Mouse (Mus musculus): ENCODE results near the gene Havcr1. TPM values are rescaled to one million over a fixed set of nuclear protein-coding genes. Genes with fewer than 3 reads are reported as not detected.

Havcr1 gene
- total and polyA plus RNA-seq, 3 experiments, result 0.50 TPM; not detected in 2

GRCm38 (mm10) chr11:46776879-46777278, 42.0 kb downstream of the Havcr1 start:
- DNase-seq (ENCODE audit: extremely low read depth), result no peak
- dilution Hi-C loops (cut with MboI; ENCODE audit: extremely low pct_ligation_motif_present, extremely low pct_unique_long_range_greater_than_20kb, low sequenced_read_pairs) (no loop called here), in situ Hi-C loops (cut with MboI; ENCODE audit: low pct_ligation_motif_present, low pct_unique_long_range_greater_than_20kb, low sequenced_read_pairs) (no loop called here)
- Histone ChIP-seq H3K79me2 (replicated peaks; ENCODE audit: control insufficient read depth, extremely low read depth, insufficient read depth, poor library complexity, severe bottlenecking) (no peaks in the 10 kb centered on the region), H3K4me1 (ENCODE audit: control insufficient read depth in 1 of 2, insufficient read depth in 2 of 2) (peaks cover 0 to 19% of the 10 kb centered on the region in 2 experiments; a peak in 2 of 4 replicates), H3K9me3 (replicated peaks; ENCODE audit: low read length) (no peaks in the 10 kb centered on the region), H3K4me2 (ENCODE audit: insufficient read depth, low read depth, poor library complexity, severe bottlenecking) (no peak overlapping the region), H3K4me3 (replicated peaks in 1 of 3; ENCODE audit: low read depth in 2 of 3, low read length in 2 of 3, poor library complexity in 1 of 3) (no peak overlapping the region), H3K9ac (ENCODE audit: insufficient read depth, low read depth) (no peak overlapping the region), H3K27me3 (replicated peaks) (no peaks in the 10 kb centered on the region), H3K27ac (ENCODE audit: insufficient read depth, low read depth) (no peak overlapping the region), H3K36me3 (replicated peaks in 1 of 2; ENCODE audit: control insufficient read depth in 1 of 2, insufficient read depth in 1 of 2, low read length in 1 of 2) (no peaks in the 10 kb centered on the region)
- no peak for TF ChIP-seq EP300 (IDR thresholded peaks at IDR 0.05; ENCODE audit: low read length)
- peak; percentile 98 for TF ChIP-seq MAFK (IDR thresholded peaks at IDR 0.05; ENCODE audit: insufficient replicate concordance, low read length)

DNA sequence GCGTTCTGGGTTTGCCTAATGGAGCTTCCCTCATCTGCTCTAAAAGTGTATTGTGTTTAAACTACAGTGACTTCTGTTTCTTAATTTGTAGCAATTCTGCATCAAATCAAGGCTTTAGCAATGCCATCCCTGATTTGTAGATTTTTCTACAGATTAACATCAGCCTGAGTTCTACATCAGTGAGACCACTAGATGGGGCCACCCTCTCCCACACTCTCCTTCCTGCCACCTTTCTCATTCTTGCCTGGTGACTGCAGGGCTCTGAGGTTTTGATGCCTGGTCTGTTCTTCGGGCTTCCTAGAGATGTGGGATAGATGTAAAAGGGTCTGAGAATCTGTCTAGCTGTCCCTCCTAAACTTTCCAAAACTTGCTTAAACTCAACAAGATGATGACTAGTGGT, 44.9 kb downstream of the Havcr1 start:
- TF ChIP-seq CTCF (conservative IDR thresholded peaks at IDR 0.05 in 1 of 2, IDR thresholded peaks at IDR 0.05 in 1 of 2; ENCODE audit: low read depth in 2 of 2, low read length in 2 of 2) (peak; percentile 34 to 64), RAD21 (IDR thresholded peaks at IDR 0.05; ENCODE audit: low read depth, low read length) (peak; percentile 63), SMC3 (IDR thresholded peaks at IDR 0.05; ENCODE audit: low read depth, low read length) (peak; percentile 41), HCFC1 (IDR thresholded peaks at IDR 0.05; ENCODE audit: low read depth, low read length) (no peak)
- in situ Hi-C loops (cut with MboI; ENCODE audit: low pct_ligation_motif_present, low pct_unique_long_range_greater_than_20kb, low sequenced_read_pairs) (no loop called here), dilution Hi-C loops (cut with MboI; ENCODE audit: extremely low pct_ligation_motif_present, extremely low pct_unique_long_range_greater_than_20kb, low sequenced_read_pairs) (no loop called here)
- Histone ChIP-seq H3K4me2 (ENCODE audit: insufficient read depth, low read depth, poor library complexity, severe bottlenecking) (no peak overlapping the region), H3K4me1 (ENCODE audit: control insufficient read depth in 1 of 2, insufficient read depth in 2 of 2) (peaks cover 5 to 27% of the 10 kb centered on the region in 2 experiments; a peak in 3 of 4 replicates), H3K9ac (ENCODE audit: insufficient read depth, low read depth) (no peak overlapping the region), H3K27me3 (replicated peaks) (no peaks in the 10 kb centered on the region), H3K36me3 (replicated peaks in 1 of 2; ENCODE audit: control insufficient read depth in 1 of 2, insufficient read depth in 1 of 2, low read length in 1 of 2) (no peaks in the 10 kb centered on the region), H3K4me3 (replicated peaks in 1 of 3; ENCODE audit: low read depth in 2 of 3, low read length in 2 of 3, poor library complexity in 1 of 3) (no peak overlapping the region), H3K79me2 (replicated peaks; ENCODE audit: control insufficient read depth, extremely low read depth, insufficient read depth, poor library complexity, severe bottlenecking) (no peaks in the 10 kb centered on the region), H3K9me3 (replicated peaks; ENCODE audit: low read length) (no peaks in the 10 kb centered on the region), H3K27ac (ENCODE audit: insufficient read depth, low read depth) (no peak overlapping the region)
- peak; percentile 29 for DNase-seq (ENCODE audit: extremely low read depth)

DNA sequence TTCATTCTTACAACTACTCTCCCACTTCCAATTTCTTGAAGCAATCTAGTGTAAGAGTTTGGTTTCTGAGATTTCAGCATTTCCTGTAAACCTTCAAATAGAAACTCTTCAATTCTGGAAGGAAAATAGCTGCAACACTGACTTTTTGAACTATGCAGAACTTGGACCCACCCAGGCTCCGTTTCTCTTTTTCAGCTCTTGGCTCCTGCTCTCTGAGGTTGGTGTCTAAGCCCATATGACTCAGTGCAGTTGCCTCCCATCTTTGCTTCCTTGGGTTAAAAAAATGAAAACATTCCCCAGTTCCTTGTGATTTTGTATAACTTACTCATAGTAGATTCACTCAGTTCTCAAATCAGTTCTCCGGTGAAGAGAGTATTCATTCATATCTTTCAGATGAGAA, 69.6 kb downstream of the Havcr1 start:
- peaks cover 0 to 12% of the 10 kb centered on the region in 2 experiments; a peak in 2 of 4 replicates for H3K4me1 ChIP-seq (ENCODE audit: control insufficient read depth in 1 of 2, insufficient read depth in 2 of 2)
- dilution Hi-C loops (cut with MboI; ENCODE audit: extremely low pct_ligation_motif_present, extremely low pct_unique_long_range_greater_than_20kb, low sequenced_read_pairs) (no loop called here), in situ Hi-C loops (cut with MboI; ENCODE audit: low pct_ligation_motif_present, low pct_unique_long_range_greater_than_20kb, low sequenced_read_pairs) (no loop called here)
- no peak overlapping the region for H3K27ac ChIP-seq (ENCODE audit: insufficient read depth, low read depth)
- no peak overlapping the region for H3K4me3 ChIP-seq (replicated peaks in 1 of 3; ENCODE audit: low read depth in 2 of 3, low read length in 2 of 3, poor library complexity in 1 of 3)
- no peaks in the 10 kb centered on the region for H3K27me3 ChIP-seq (replicated peaks)
- H3K36me3 ChIP-seq (replicated peaks in 1 of 2; ENCODE audit: control insufficient read depth in 1 of 2, insufficient read depth in 1 of 2, low read length in 1 of 2), result no peaks in the 10 kb centered on the region
- no peaks in the 10 kb centered on the region for H3K79me2 ChIP-seq (replicated peaks; ENCODE audit: control insufficient read depth, extremely low read depth, insufficient read depth, poor library complexity, severe bottlenecking)
- H3K4me2 ChIP-seq (ENCODE audit: insufficient read depth, low read depth, poor library complexity, severe bottlenecking), result no peak overlapping the region
- TF ChIP-seq MEF2A (IDR thresholded peaks at IDR 0.05; ENCODE audit: borderline replicate concordance, low read depth, low read length), result no peak
- TF ChIP-seq KAT2A (IDR thresholded peaks at IDR 0.05; ENCODE audit: insufficient replicate concordance, low read length), result no peak
- no peak for TF ChIP-seq NRF1 (IDR thresholded peaks at IDR 0.05; ENCODE audit: low read depth, low read length)
- TF ChIP-seq USF1 (IDR thresholded peaks at IDR 0.05; ENCODE audit: low read depth, low read length), result no peak
- no peak for TF ChIP-seq NELFE (IDR thresholded peaks at IDR 0.05; ENCODE audit: low read depth, low read length)
- no peak for TF ChIP-seq MAZ (IDR thresholded peaks at IDR 0.05; ENCODE audit: low read depth, low read length)
- no peak for TF ChIP-seq EP300 (IDR thresholded peaks at IDR 0.05; ENCODE audit: low read length)
- no peak for TF ChIP-seq POLR2AphosphoS2 (IDR thresholded peaks at IDR 0.05; ENCODE audit: low read depth, low read length)
- TF ChIP-seq CHD2 (IDR thresholded peaks at IDR 0.05; ENCODE audit: low read length), result no peak
- no peak for TF ChIP-seq MYC (IDR thresholded peaks at IDR 0.05; ENCODE audit: low read depth, low read length)
- no peak for TF ChIP-seq JUND (conservative IDR thresholded peaks at IDR 0.05; ENCODE audit: low read depth, low read length)
- no peak overlapping the region for H3K9ac ChIP-seq (ENCODE audit: insufficient read depth, low read depth)
- H3K9me3 ChIP-seq (replicated peaks; ENCODE audit: low read length), result peaks cover 10% of the 10 kb centered on the region
- DNase-seq (ENCODE audit: extremely low read depth), result no peak
